Mouse (Mus musculus) heart, adult 2 months (tissue): ENCODE data around the gene Atf1.

Experiments
- CTCF ChIP-seq: fragments of 200-600 bp; IDR thresholded peaks from 2 replicates; pipeline ENCODE4 v1.8.1; 2022; ENCODE audit warnings: antibody characterized with exemption, mild to moderate bottlenecking, moderate library complexity
- POLR2A ChIP-seq: fragments of 200-500 bp; IDR thresholded peaks from 2 replicates; pipeline ENCODE4 v1.6.1; 2011; ENCODE audit warnings: mild to moderate bottlenecking, low read depth, low read length, control low read depth; ENCODE audit not compliant: insufficient read depth

- TF ChIP-seq CTCF (no peak), POLR2A (no peak)
Observed at GRCm38 (mm10) chr15:100190083-100190482, 37.5 kb upstream of the Atf1 start.
